Mouse (Mus musculus) heart, embryonic 15.5 days (tissue): Measurements from ENCODE around the gene Gas8. TPM values are rescaled to one million over a fixed set of nuclear protein-coding genes. Genes with fewer than 3 reads are reported as not detected.
"Not testable (repeated sequence)": the region's sequence is repeated elsewhere in the genome, so short reads cannot be mapped to it uniquely, and the experiment has no call there.

ENCODE experiments used
- ATAC-seq: fragments of 200-750 bp; cut with Nextera tagmentation; replicated peaks from 2 replicates; pipeline ENCODE4 v1.8.0; 2017; ENCODE audit warnings: low read depth, moderate TSS enrichment; ENCODE audit not compliant: insufficient number of reproducible peaks, insufficient read depth, low FRiP score
- H3K27ac ChIP-seq: fragments of 300-500 bp; sonication (generic); 2 replicates; pipeline ENCODE4 v1.5.1; 2015; ENCODE audit warnings: mild to moderate bottlenecking, inconsistent platforms
- H3K27me3 ChIP-seq: fragments of 300-500 bp; sonication (generic); 2 replicates; pipeline ENCODE4 v1.6.1; 2015; ENCODE audit warnings: inconsistent platforms
- H3K36me3 ChIP-seq: fragments of 300-500 bp; sonication (generic); 2 replicates; pipeline ENCODE4 v1.6.1; 2015; ENCODE audit warnings: mild to moderate bottlenecking, inconsistent platforms
- H3K4me1 ChIP-seq: fragments of 300-500 bp; sonication (generic); replicated peaks from 2 replicates; pipeline ENCODE4 v1.6.1; 2015; ENCODE audit warnings: inconsistent platforms
- H3K4me2 ChIP-seq: fragments of 300-500 bp; sonication (generic); 2 replicates; pipeline ENCODE4 v1.6.1; 2015; ENCODE audit warnings: inconsistent platforms, mild to moderate bottlenecking, moderate library complexity
- H3K4me3 ChIP-seq: fragments of 300-500 bp; sonication (generic); 2 replicates; pipeline ENCODE4 v1.5.1; 2015; ENCODE audit warnings: mild to moderate bottlenecking, inconsistent platforms
- H3K9ac ChIP-seq: fragments of 300-500 bp; sonication (generic); 2 replicates; pipeline ENCODE4 v1.6.1; 2015; ENCODE audit warnings: mild to moderate bottlenecking, inconsistent platforms
- H3K9me3 ChIP-seq: fragments of 300-500 bp; sonication (generic); replicated peaks from 2 replicates; pipeline ENCODE4 v1.6.1; 2016; ENCODE audit warnings: inconsistent platforms
- WGBS: fragments of 180-500 bp; shearing (Covaris S2); methylation state at CpG from one replicate; pipeline ENCODE4 v1.1.7; 2015; ENCODE audit warnings: mixed read lengths; 5-methylcytosine and 5-hydroxymethylcytosine counted together
- polyA plus RNA-seq: library from polyadenylated mRNA; unstranded; fragments of >200 nt; fragmentation: Nextera tagmentation; extraction: Ambion mirVana; gene quantifications from 2 replicates; pipeline ENCODE4 v1.2.1, GENCODE M21; 2015

Gas8 gene
- polyA plus RNA-seq, 1 experiment from 2014 or later: 12.9 TPM

GRCm38 (mm10) chr8:123515540-123515897, 3.1 kb upstream of the Gas8 start:
- Histone ChIP-seq H3K4me3 (peak overlapping the region; percentile 67), H3K9me3 (no peaks in the 10 kb centered on the region), H3K36me3 (0 out of 2 replicates have a peak, but pooled peaks cover under 1% of the 10 kb centered on the region), H3K4me2 (peak overlapping the region; percentile 99), H3K27ac (no peak overlapping the region), H3K4me1 (peaks cover 32% of the 10 kb centered on the region), H3K27me3 (peaks cover 51% of the 10 kb centered on the region), H3K9ac (no peak overlapping the region)
- ATAC-seq: no peak
- 2% methylated on average over 11 of the region's 11 CpGs for WGBS

- 49% methylated on average over 2 of the region's 2 CpGs for WGBS
- Histone ChIP-seq H3K36me3 (0 out of 2 replicates have a peak, but pooled peaks cover 5% of the 10 kb centered on the region), H3K4me2 (no peak overlapping the region), H3K9ac (no peak overlapping the region), H3K9me3 (no peaks in the 10 kb centered on the region), H3K27me3 (peaks cover 51% of the 10 kb centered on the region), H3K4me3 (no peak overlapping the region), H3K27ac (no peak overlapping the region), H3K4me1 (peaks cover 32% of the 10 kb centered on the region)
- no peak for ATAC-seq
These were observed 2.0 kb upstream of the Gas8 start for GRCm38 (mm10) chr8:123516596-123516995.

GRCm38 (mm10) chr8:123518172-123518571, 462 bp upstream of the Gas8 start:
- Histone ChIP-seq H3K9me3 (no peaks in the 10 kb centered on the region), H3K4me3 (peak overlapping the region; percentile 88), H3K9ac (no peak overlapping the region), H3K27ac (no peak overlapping the region), H3K4me2 (peak overlapping the region; percentile 86), H3K27me3 (peaks cover 44% of the 10 kb centered on the region), H3K4me1 (peaks cover 32% of the 10 kb centered on the region), H3K36me3 (peaks cover 18% of the 10 kb centered on the region)
- ATAC-seq: no peak
- 37% methylated on average over 10 of the region's 10 CpGs for whole genome bisulfite sequencing

GRCm38 (mm10) chr8:123520048-123520447, 1.4 kb downstream of the Gas8 start:
- H3K36me3 ChIP-seq: peaks cover 37% of the 10 kb centered on the region
- not testable (repeated sequence) for H3K4me2 ChIP-seq, H3K9ac ChIP-seq, H3K4me3 ChIP-seq, H3K27ac ChIP-seq, ATAC-seq, H3K9me3 ChIP-seq
- WGBS: 97% methylated on average over 1 of the region's 1 CpGs
- peaks cover 26% of the 10 kb centered on the region for H3K27me3 ChIP-seq
- peaks cover 19% of the 10 kb centered on the region for H3K4me1 ChIP-seq

- Histone ChIP-seq H3K4me3 (no peak overlapping the region), H3K4me2 (no peak overlapping the region), H3K4me1 (no peaks in the 10 kb centered on the region), H3K27me3 (no peaks in the 10 kb centered on the region), H3K27ac (no peak overlapping the region), H3K9me3 (no peaks in the 10 kb centered on the region), H3K9ac (no peak overlapping the region), H3K36me3 (peaks cover 82% of the 10 kb centered on the region)
- WGBS: 79% methylated on average over 25 of the region's 25 CpGs
- ATAC-seq: no peak
These were observed 9.3 kb downstream of the Gas8 start for GRCm38 (mm10) chr8:123527720-123528489.

GRCm38 (mm10) chr8:123536242-123536989, 17.8 kb downstream of the Gas8 start:
- WGBS: 88% methylated on average over 9 of the region's 9 CpGs
- no peak overlapping the region for H3K9ac ChIP-seq
- H3K27ac ChIP-seq: no peak overlapping the region
- H3K4me3 ChIP-seq: no peak overlapping the region
- H3K4me1 ChIP-seq: no peaks in the 10 kb centered on the region
- H3K27me3 ChIP-seq: peaks cover 10% of the 10 kb centered on the region
- no peaks in the 10 kb centered on the region for H3K9me3 ChIP-seq
- ATAC-seq: no peak
- H3K4me2 ChIP-seq: no peak overlapping the region
- peaks cover 40% of the 10 kb centered on the region for H3K36me3 ChIP-seq

- no peaks in the 10 kb centered on the region for H3K9me3 ChIP-seq
- ATAC-seq: no peak
- H3K4me2 ChIP-seq: no peak overlapping the region
- H3K9ac ChIP-seq: no peak overlapping the region
- peaks cover 10% of the 10 kb centered on the region for H3K27me3 ChIP-seq
- H3K4me3 ChIP-seq: no peak overlapping the region
- H3K27ac ChIP-seq: no peak overlapping the region
- H3K4me1 ChIP-seq: no peaks in the 10 kb centered on the region
- WGBS: 39% methylated on average over 10 of the region's 10 CpGs
- H3K36me3 ChIP-seq: peaks cover 38% of the 10 kb centered on the region
These were observed 18.4 kb downstream of the Gas8 start for GRCm38 (mm10) chr8:123536990-123537380.

GRCm38 (mm10) chr8:123537641-123538040, 19.0 kb downstream of the Gas8 start:
- not testable (repeated sequence) for H3K9ac ChIP-seq, H3K4me2 ChIP-seq, H3K4me3 ChIP-seq, H3K4me1 ChIP-seq, ATAC-seq, H3K27ac ChIP-seq, H3K9me3 ChIP-seq
- WGBS: 60% methylated on average over 6 of the region's 14 CpGs
- H3K36me3 ChIP-seq: peaks cover 34% of the 10 kb centered on the region
- peaks cover 10% of the 10 kb centered on the region for H3K27me3 ChIP-seq

- no CpG with 5 or more reads among the region's 45 CpGs for WGBS
- H3K4me2 ChIP-seq, H3K9me3 ChIP-seq, H3K9ac ChIP-seq, ATAC-seq, H3K36me3 ChIP-seq, H3K27ac ChIP-seq, H3K27me3 ChIP-seq, H3K4me3 ChIP-seq, H3K4me1 ChIP-seq: not testable (repeated sequence)
These were observed 45.6 kb downstream of the Gas8 start for GRCm38 (mm10) chr8:123564221-123564620.

- H3K36me3 ChIP-seq, H3K27ac ChIP-seq, H3K4me3 ChIP-seq, ATAC-seq, H3K4me1 ChIP-seq, H3K27me3 ChIP-seq, H3K9me3 ChIP-seq, H3K4me2 ChIP-seq, H3K9ac ChIP-seq: not testable (repeated sequence)
- 80% methylated on average over 1 of the region's 10 CpGs for WGBS
These were observed 56.8 kb downstream of the Gas8 start for GRCm38 (mm10) chr8:123575386-123575785.
